ENCODE assay signal across 11 mouse cellular contexts in the genomic region with DNA sequence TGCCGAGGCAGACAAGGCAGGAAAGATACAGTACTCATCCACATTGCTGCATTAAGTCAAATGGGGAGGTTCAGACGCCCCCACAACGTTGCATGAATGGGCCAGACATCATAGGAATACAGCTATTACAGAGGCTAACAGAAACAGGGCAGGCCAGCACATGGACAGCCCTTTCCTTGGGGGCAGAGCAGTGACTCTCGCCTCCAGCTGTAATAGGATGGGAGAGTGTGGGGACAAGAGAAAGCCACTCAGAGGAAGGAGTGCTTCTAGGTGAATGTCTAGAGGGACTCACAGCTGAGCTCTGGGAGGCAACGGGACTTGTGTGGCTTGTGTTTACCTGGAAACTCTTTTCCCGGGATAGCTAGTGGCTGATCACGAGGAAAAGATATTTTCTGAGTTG.
A peak's percentile ranks its signal among the peaks of the same experiment; 100 is the strongest.
DNase-seq lines count a peak whose midpoint lies in the region; ATAC-seq and TF ChIP-seq lines count a peak whose summit lies in the region.
"Had no signal": no experiment of that assay in that cellular context is flagged by ENCODE, and none has a peak within 500 bp of the region (broad histone marks: within the 10 kb centered on the region; RNA-seq: fewer than 3 reads in every experiment).

No protein-coding gene starts in this region.

- TF ChIP-seq CTCF in kidney, postnatal 0 days (IDR thresholded peaks at IDR 0.05; ENCODE audit: low read depth): no peak

- H3K4me2 ChIP-seq in kidney, postnatal 0 days (ENCODE audit: low read length): no peak overlapping the region
- no peak overlapping the region for H3K4me2 ChIP-seq in embryonic facial prominence, embryonic 13.5 days
- H3K4me2 ChIP-seq in midbrain, embryonic 15.5 days: no peak overlapping the region

- ATAC-seq in kidney, postnatal 0 days (replicated peaks; ENCODE audit: low FRiP score, low read depth): no peak
- ATAC-seq in embryonic facial prominence, embryonic 13.5 days (ENCODE audit: insufficient number of reproducible peaks, insufficient read depth, low FRiP score, low TSS enrichment, low read depth): no peak
- no peak for ATAC-seq in midbrain, embryonic 15.5 days (replicated peaks)
- ATAC-seq: activated CD4-positive, CD25-positive, alpha-beta regulatory T cell, adult 4 months had no signal

- WGBS in kidney, postnatal 0 days: 37% methylated on average over 7 of the region's 7 CpGs
- WGBS in embryonic facial prominence, embryonic 13.5 days: 38% methylated on average over 7 of the region's 7 CpGs
- WGBS in hindbrain, embryonic 10.5 days: 68% methylated on average over 7 of the region's 7 CpGs
- 50% methylated on average over 7 of the region's 7 CpGs for WGBS in midbrain, embryonic 15.5 days

- no peaks in the 10 kb centered on the region for H3K9me3 ChIP-seq in kidney, postnatal 0 days (replicated peaks; ENCODE audit: low read length)
- H3K9me3 ChIP-seq in embryonic facial prominence, embryonic 13.5 days: no peaks in the 10 kb centered on the region
- no peaks in the 10 kb centered on the region for H3K9me3 ChIP-seq in hindbrain, embryonic 10.5 days
- no peaks in the 10 kb centered on the region for H3K9me3 ChIP-seq in midbrain, embryonic 15.5 days

- no peaks in the 10 kb centered on the region for H3K36me3 ChIP-seq in kidney, postnatal 0 days (ENCODE audit: insufficient read depth, low read length)
- H3K36me3 ChIP-seq in embryonic facial prominence, embryonic 13.5 days: no peaks in the 10 kb centered on the region
- H3K36me3 ChIP-seq in hindbrain, embryonic 10.5 days: no peaks in the 10 kb centered on the region
- no peaks in the 10 kb centered on the region for H3K36me3 ChIP-seq in midbrain, embryonic 15.5 days (replicated peaks)

- H3K4me1 ChIP-seq in kidney, postnatal 0 days (replicated peaks; ENCODE audit: insufficient read depth, low read length): peaks cover 8% of the 10 kb centered on the region; the same call in 1 of the 2 replicates
- H3K4me1 ChIP-seq in embryonic facial prominence, embryonic 13.5 days: peaks cover 23% of the 10 kb centered on the region
- H3K4me1 ChIP-seq in hindbrain, embryonic 10.5 days (replicated peaks): peaks cover 26% of the 10 kb centered on the region
- peaks cover 6% of the 10 kb centered on the region for H3K4me1 ChIP-seq in midbrain, embryonic 15.5 days

- peak overlapping the region; percentile 70 for H3K27ac ChIP-seq in kidney, postnatal 0 days
- peak overlapping the region; percentile 58 for H3K27ac ChIP-seq in embryonic facial prominence, embryonic 13.5 days
- H3K27ac ChIP-seq in hindbrain, embryonic 10.5 days: peak overlapping the region; percentile 13; the same call in 1 of the 2 replicates
- peak overlapping the region; percentile 51 for H3K27ac ChIP-seq in midbrain, embryonic 15.5 days

- no peaks in the 10 kb centered on the region for H3K27me3 ChIP-seq in kidney, postnatal 0 days (ENCODE audit: insufficient read depth, low read length)
- no peaks in the 10 kb centered on the region for H3K27me3 ChIP-seq in embryonic facial prominence, embryonic 13.5 days
- H3K27me3 ChIP-seq in hindbrain, embryonic 10.5 days (ENCODE audit: insufficient read depth, poor library complexity, severe bottlenecking): no peaks in the 10 kb centered on the region
- no peaks in the 10 kb centered on the region for H3K27me3 ChIP-seq in midbrain, embryonic 15.5 days (replicated peaks)

- H3K4me3 ChIP-seq in kidney, postnatal 0 days (replicated peaks; ENCODE audit: low read depth, low read length): no peak overlapping the region
- no peak overlapping the region for H3K4me3 ChIP-seq in embryonic facial prominence, embryonic 13.5 days
- H3K4me3 ChIP-seq in hindbrain, embryonic 10.5 days: no peak overlapping the region
- H3K4me3 ChIP-seq in midbrain, embryonic 15.5 days: no peak overlapping the region

- peak; percentile 34 for DNase-seq in kidney, postnatal 0 days (ENCODE audit: low spot score)
- no peak for DNase-seq in kidney, postnatal 10 days
- DNase-seq in hindbrain, embryonic 10.5 days (ENCODE audit: low spot score): no peak
- no peak for DNase-seq in urinary bladder, postnatal 10 days (ENCODE audit: low spot score)
- DNase-seq in lung, postnatal 4 days: no peak
- DNase-seq in gastrocnemius, adult 18-20 months (ENCODE audit: low spot score): no peak
- DNase-seq: gastrocnemius, postnatal 25 days; lung, postnatal 10 days had no signal

- no peak overlapping the region for H3K9ac ChIP-seq in kidney, postnatal 0 days (ENCODE audit: low read depth, low read length)
- no peak overlapping the region for H3K9ac ChIP-seq in embryonic facial prominence, embryonic 13.5 days
- no peak overlapping the region for H3K9ac ChIP-seq in midbrain, embryonic 15.5 days

Comparison
In these comparisons a context has a peak if more than half of its experiments do, and no peak if none do; other contexts are left out.
1. H3K27ac ChIP-seq: peak in every context shown above with its lines; median percentile 70 in kidney, postnatal 0 days; 58 in embryonic facial prominence, embryonic 13.5 days; 51 in midbrain, embryonic 15.5 days; 13 in hindbrain, embryonic 10.5 days.